Mouse (Mus musculus) liver, embryonic 12.5 days (tissue): ENCODE measurements around the gene Pabpn1l. TPM values are rescaled to one million over a fixed set of nuclear protein-coding genes. Genes with fewer than 3 reads are reported as not detected.
"Not testable (repeated sequence)": the region's sequence is repeated elsewhere in the genome, so short reads cannot be mapped to it uniquely, and the experiment has no call there.

Experiments used
- ATAC-seq: fragments of 200-750 bp; cut with Nextera tagmentation; 2 replicates; pipeline ENCODE4 v1.8.0; 2017; ENCODE audit warnings: moderate number of reproducible peaks, mild to moderate bottlenecking, moderate library complexity
- H3K27ac ChIP-seq: fragments of 300-500 bp; sonication (generic); 2 replicates; pipeline ENCODE4 v1.5.1; 2016; ENCODE audit warnings: mild to moderate bottlenecking
- H3K27me3 ChIP-seq: fragments of 300-500 bp; sonication (generic); replicated peaks from 2 replicates; pipeline ENCODE4 v1.6.1; 2016; ENCODE audit warnings: mild to moderate bottlenecking, moderate library complexity
- H3K36me3 ChIP-seq: fragments of 300-500 bp; sonication (generic); 2 replicates; pipeline ENCODE4 v1.6.1; 2016; ENCODE audit warnings: mild to moderate bottlenecking, moderate library complexity
- H3K4me1 ChIP-seq: fragments of 300-500 bp; sonication (generic); 2 replicates; pipeline ENCODE4 v1.6.1; 2016
- H3K4me2 ChIP-seq: fragments of 300-500 bp; sonication (generic); 2 replicates; pipeline ENCODE4 v1.6.1; 2016; ENCODE audit warnings: mild to moderate bottlenecking, moderate library complexity
- H3K4me3 ChIP-seq: fragments of 300-500 bp; sonication (generic); 2 replicates; pipeline ENCODE4 v1.5.1; 2016; ENCODE audit warnings: mild to moderate bottlenecking, moderate library complexity
- H3K9ac ChIP-seq: fragments of 300-500 bp; sonication (generic); 2 replicates; pipeline ENCODE4 v1.6.1; 2016; ENCODE audit warnings: mild to moderate bottlenecking, moderate library complexity
- H3K9me3 ChIP-seq: fragments of 300-500 bp; sonication (generic); replicated peaks from 2 replicates; pipeline ENCODE4 v1.6.1; 2016; ENCODE audit warnings: mild to moderate bottlenecking, moderate library complexity
- WGBS: fragments of 180-500 bp; shearing (Covaris S2); methylation state at CpG from one replicate; pipeline ENCODE4 v1.1.7; 2016; ENCODE audit not compliant: insufficient replicate concordance; 5-methylcytosine and 5-hydroxymethylcytosine counted together
- polyA plus RNA-seq: library from polyadenylated mRNA; unstranded; fragments of >200 nt; fragmentation: Nextera tagmentation; extraction: Ambion mirVana; gene quantifications from 2 replicates; pipeline ENCODE4 v1.2.1, GENCODE M21; 2016

Gene Pabpn1l
- polyA plus RNA-seq, 1 experiment from 2014 or later: not detected

- ATAC-seq: no peak
- H3K4me2 ChIP-seq: no peak overlapping the region
- WGBS: 70% methylated on average over 6 of the region's 6 CpGs
- H3K27ac ChIP-seq: no peak overlapping the region
- no peak overlapping the region for H3K9ac ChIP-seq
- H3K36me3 ChIP-seq: peaks cover 97% of the 10 kb centered on the region
- peaks cover 12% of the 10 kb centered on the region for H3K4me1 ChIP-seq
- H3K27me3 ChIP-seq: no peaks in the 10 kb centered on the region
- H3K4me3 ChIP-seq: no peak overlapping the region
- no peaks in the 10 kb centered on the region for H3K9me3 ChIP-seq
Observed at GRCm38 (mm10) chr8:122644175-122644954, 21.8 kb upstream of the Pabpn1l start.

- H3K27me3 ChIP-seq: no peaks in the 10 kb centered on the region
- H3K9me3 ChIP-seq: no peaks in the 10 kb centered on the region
- H3K4me2 ChIP-seq: no peak overlapping the region
- no peak overlapping the region for H3K9ac ChIP-seq
- 66% methylated on average over 9 of the region's 9 CpGs for WGBS
- no peak for ATAC-seq
- no peak overlapping the region for H3K4me3 ChIP-seq
- no peak overlapping the region for H3K27ac ChIP-seq
- peaks cover 35% of the 10 kb centered on the region for H3K4me1 ChIP-seq
- peaks cover 97% of the 10 kb centered on the region for H3K36me3 ChIP-seq
Observed at GRCm38 (mm10) chr8:122642071-122642470, 19.5 kb upstream of the Pabpn1l start.

- Histone ChIP-seq H3K27me3 (no peaks in the 10 kb centered on the region), H3K9ac (no peak overlapping the region), H3K27ac (no peak overlapping the region), H3K4me3 (no peak overlapping the region), H3K36me3 (peaks cover 97% of the 10 kb centered on the region), H3K9me3 (no peaks in the 10 kb centered on the region), H3K4me1 (peaks cover 41% of the 10 kb centered on the region), H3K4me2 (no peak overlapping the region)
- no peak for ATAC-seq
- WGBS: 88% methylated on average over 15 of the region's 15 CpGs
Observed at GRCm38 (mm10) chr8:122641406-122641805, 18.9 kb upstream of the Pabpn1l start.

GRCm38 (mm10) chr8:122640825-122641224 is 18.3 kb upstream of the Pabpn1l start:
- H3K36me3 ChIP-seq: peaks cover 97% of the 10 kb centered on the region
- 79% methylated on average over 4 of the region's 4 CpGs for WGBS
- no peak overlapping the region for H3K27ac ChIP-seq
- no peak overlapping the region for H3K9ac ChIP-seq
- H3K4me2 ChIP-seq: no peak overlapping the region
- no peaks in the 10 kb centered on the region for H3K27me3 ChIP-seq
- H3K9me3 ChIP-seq: no peaks in the 10 kb centered on the region
- H3K4me3 ChIP-seq: no peak overlapping the region
- ATAC-seq: no peak
- H3K4me1 ChIP-seq: peaks cover 47% of the 10 kb centered on the region

GRCm38 (mm10) chr8:122639521-122640248 is 17.1 kb upstream of the Pabpn1l start:
- H3K4me1 ChIP-seq: peaks cover 57% of the 10 kb centered on the region
- no peaks in the 10 kb centered on the region for H3K9me3 ChIP-seq
- H3K9ac ChIP-seq: no peak overlapping the region
- WGBS: 69% methylated on average over 16 of the region's 16 CpGs
- no peak overlapping the region for H3K4me2 ChIP-seq
- H3K36me3 ChIP-seq: peaks cover 98% of the 10 kb centered on the region
- H3K4me3 ChIP-seq: no peak overlapping the region
- H3K27ac ChIP-seq: no peak overlapping the region
- no peak for ATAC-seq
- H3K27me3 ChIP-seq: no peaks in the 10 kb centered on the region

- Histone ChIP-seq H3K4me1 (peaks cover 57% of the 10 kb centered on the region), H3K9me3 (no peaks in the 10 kb centered on the region), H3K9ac (no peak overlapping the region), H3K27ac (no peak overlapping the region), H3K4me3 (no peak overlapping the region), H3K27me3 (no peaks in the 10 kb centered on the region), H3K36me3 (peaks cover 99% of the 10 kb centered on the region), H3K4me2 (no peak overlapping the region)
- 79% methylated on average over 16 of the region's 16 CpGs for WGBS
- no peak for ATAC-seq
Observed at GRCm38 (mm10) chr8:122638601-122639000, 16.1 kb upstream of the Pabpn1l start.

- Histone ChIP-seq H3K4me2 (peak overlapping the region; percentile 52; the same call in 1 of the 2 replicates), H3K27ac (peak overlapping the region; percentile 82), H3K9ac (0 out of 2 replicates have a peak overlapping the region, but pooled peaks have one; percentile 17), H3K4me3 (no peak overlapping the region), H3K4me1 (peaks cover 57% of the 10 kb centered on the region), H3K27me3 (no peaks in the 10 kb centered on the region), H3K9me3 (no peaks in the 10 kb centered on the region), H3K36me3 (peaks cover 99% of the 10 kb centered on the region)
- no peak for ATAC-seq
- WGBS: 83% methylated on average over 9 of the region's 9 CpGs
Observed at GRCm38 (mm10) chr8:122637230-122637629, 14.7 kb upstream of the Pabpn1l start.

GRCm38 (mm10) chr8:122636803-122637175 is 14.2 kb upstream of the Pabpn1l start:
- H3K27me3 ChIP-seq: no peaks in the 10 kb centered on the region
- H3K27ac ChIP-seq: peak overlapping the region; percentile 82
- H3K4me1 ChIP-seq: peaks cover 57% of the 10 kb centered on the region
- no peaks in the 10 kb centered on the region for H3K9me3 ChIP-seq
- ATAC-seq: no peak
- H3K9ac ChIP-seq: 0 out of 2 replicates have a peak overlapping the region, but pooled peaks have one; percentile 17
- peaks cover 99% of the 10 kb centered on the region for H3K36me3 ChIP-seq
- H3K4me3 ChIP-seq: no peak overlapping the region
- H3K4me2 ChIP-seq: peak overlapping the region; percentile 52
- 63% methylated on average over 9 of the region's 9 CpGs for WGBS

- H3K4me1 ChIP-seq: peaks cover 57% of the 10 kb centered on the region
- WGBS: 39% methylated on average over 14 of the region's 14 CpGs
- peak overlapping the region; percentile 52 for H3K4me2 ChIP-seq
- H3K36me3 ChIP-seq: peaks cover 94% of the 10 kb centered on the region
- peak overlapping the region; percentile 82 for H3K27ac ChIP-seq
- no peak overlapping the region for H3K4me3 ChIP-seq
- H3K27me3 ChIP-seq: no peaks in the 10 kb centered on the region
- H3K9me3 ChIP-seq: no peaks in the 10 kb centered on the region
- ATAC-seq: peak; percentile 89
- H3K9ac ChIP-seq: 0 out of 2 replicates have a peak overlapping the region, but pooled peaks have one; percentile 6
Observed at GRCm38 (mm10) chr8:122635878-122636802, 13.6 kb upstream of the Pabpn1l start.

- Histone ChIP-seq H3K9me3 (no peaks in the 10 kb centered on the region), H3K27ac (no peak overlapping the region), H3K9ac (no peak overlapping the region), H3K4me2 (no peak overlapping the region), H3K27me3 (no peaks in the 10 kb centered on the region), H3K4me3 (no peak overlapping the region), H3K36me3 (peaks cover 92% of the 10 kb centered on the region), H3K4me1 (peaks cover 33% of the 10 kb centered on the region)
- 93% methylated on average over 14 of the region's 14 CpGs for WGBS
- no peak for ATAC-seq
Observed at GRCm38 (mm10) chr8:122633205-122633604, 10.7 kb upstream of the Pabpn1l start.

GRCm38 (mm10) chr8:122632134-122632533 is 9.6 kb upstream of the Pabpn1l start:
- peaks cover 84% of the 10 kb centered on the region for H3K36me3 ChIP-seq
- H3K4me2 ChIP-seq, H3K9me3 ChIP-seq, H3K9ac ChIP-seq, H3K27me3 ChIP-seq, H3K27ac ChIP-seq, H3K4me3 ChIP-seq, ATAC-seq: not testable (repeated sequence)
- WGBS: 56% methylated on average over 3 of the region's 3 CpGs
- peaks cover 29% of the 10 kb centered on the region for H3K4me1 ChIP-seq
